Mouse (Mus musculus): Measurements from ENCODE around the gene Scand1. TPM values are rescaled to one million over a fixed set of nuclear protein-coding genes. Genes with fewer than 3 reads are reported as not detected.
A peak's percentile ranks its signal among the peaks of the same experiment; 100 is the strongest.

The Scand1 gene
- total and polyA plus RNA-seq, 3 experiments, result 46.2 to 85.9 (median 78.9) TPM

DNA sequence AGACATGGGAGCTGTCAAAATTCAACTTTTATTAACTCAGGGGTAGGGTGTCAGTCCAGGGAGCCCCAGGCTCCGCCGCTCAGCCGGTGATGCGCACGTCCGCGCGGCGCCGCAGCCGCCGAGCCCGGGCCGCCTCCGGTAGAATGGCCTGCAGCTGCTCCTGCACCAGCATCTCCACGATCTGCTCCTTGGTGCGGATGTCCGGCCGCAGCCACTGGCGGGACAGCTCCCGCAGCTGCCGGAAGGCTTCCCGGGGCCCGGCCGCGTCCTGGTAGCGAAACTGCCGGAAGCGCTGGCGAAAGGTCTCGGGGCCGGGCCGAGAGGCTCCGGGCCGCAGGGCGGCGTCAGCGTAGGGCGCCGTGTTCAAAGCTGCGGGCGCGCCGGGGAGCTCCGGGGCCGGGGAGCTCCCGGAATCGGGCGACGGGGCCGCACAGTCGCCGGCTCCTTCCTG lies 638 bp downstream of the Scand1 start:
- H3K27ac ChIP-seq, result peak overlapping the region; percentile 92
- H3K36me3 ChIP-seq (ENCODE audit: control insufficient read depth, insufficient read depth, low read length), result no peaks in the 10 kb centered on the region
- H3K4me3 ChIP-seq, result peak overlapping the region; percentile 71
- DNase-seq, result peak; percentile 85 to 86
- H3K4me1 ChIP-seq (ENCODE audit: control insufficient read depth, insufficient read depth, low read length), result peaks cover 2% of the 10 kb centered on the region; the same call in 1 of the 2 replicates
- H3K9ac ChIP-seq (ENCODE audit: low read depth, low read length), result peak overlapping the region; percentile 76
- intact Hi-C loops (cut with DNase I), result no loop called here
- TF ChIP-seq EP300 (IDR thresholded peaks at IDR 0.05; ENCODE audit: insufficient read depth, low read depth, low read length) (no peak), CTCF (IDR thresholded peaks at IDR 0.05) (0 out of 2 replicates have a peak, but pooled peaks have one; percentile 17), POLR2A (IDR thresholded peaks at IDR 0.05; ENCODE audit: insufficient read depth, low read depth, low read length) (no peak)
- no peaks in the 10 kb centered on the region for H3K79me2 ChIP-seq (replicated peaks; ENCODE audit: control insufficient read depth, insufficient read depth, low read length)
- H3K27me3 ChIP-seq (ENCODE audit: control insufficient read depth, insufficient read depth, low read length), result no peaks in the 10 kb centered on the region
- WGBS, result under 1% methylated on average over 48 of the region's 53 CpGs

DNA sequence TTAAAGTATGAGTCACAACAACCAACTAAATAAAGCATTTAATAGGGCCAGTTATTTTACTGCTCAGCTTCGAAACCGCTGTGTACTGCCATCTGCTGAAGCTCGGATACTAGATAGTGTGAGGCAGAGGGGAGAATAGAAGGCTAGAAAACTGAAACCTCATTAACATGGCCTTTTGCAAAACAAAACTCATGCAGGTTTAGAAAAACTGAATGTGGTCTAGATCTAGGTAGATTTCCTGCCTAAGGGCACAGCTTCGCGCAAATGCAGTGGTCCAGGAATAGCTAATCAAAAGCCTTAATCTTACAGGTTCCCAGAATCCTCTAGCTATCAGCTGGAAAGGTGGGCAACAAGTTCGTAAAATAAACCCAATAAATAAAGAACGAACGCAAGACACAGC lies 1.1 kb downstream of the Scand1 start:
- no peak for DNase-seq
- 13% methylated on average over 8 of the region's 8 CpGs for WGBS
- Histone ChIP-seq H3K4me1 (ENCODE audit: control insufficient read depth, insufficient read depth, low read length) (peaks cover 2% of the 10 kb centered on the region; the same call in 1 of the 2 replicates), H3K9ac (ENCODE audit: low read depth, low read length) (peak overlapping the region; percentile 76), H3K27ac (peak overlapping the region; percentile 92), H3K4me3 (peak overlapping the region; percentile 71), H3K79me2 (replicated peaks; ENCODE audit: control insufficient read depth, insufficient read depth, low read length) (no peaks in the 10 kb centered on the region), H3K27me3 (ENCODE audit: control insufficient read depth, insufficient read depth, low read length) (no peaks in the 10 kb centered on the region), H3K36me3 (ENCODE audit: control insufficient read depth, insufficient read depth, low read length) (no peaks in the 10 kb centered on the region)
- intact Hi-C loops (cut with DNase I), result no loop called here
- no peak for TF ChIP-seq EP300 (IDR thresholded peaks at IDR 0.05; ENCODE audit: insufficient read depth, low read depth, low read length)
- no peak for TF ChIP-seq CTCF (IDR thresholded peaks at IDR 0.05)
- TF ChIP-seq POLR2A (IDR thresholded peaks at IDR 0.05; ENCODE audit: insufficient read depth, low read depth, low read length), result no peak

DNA sequence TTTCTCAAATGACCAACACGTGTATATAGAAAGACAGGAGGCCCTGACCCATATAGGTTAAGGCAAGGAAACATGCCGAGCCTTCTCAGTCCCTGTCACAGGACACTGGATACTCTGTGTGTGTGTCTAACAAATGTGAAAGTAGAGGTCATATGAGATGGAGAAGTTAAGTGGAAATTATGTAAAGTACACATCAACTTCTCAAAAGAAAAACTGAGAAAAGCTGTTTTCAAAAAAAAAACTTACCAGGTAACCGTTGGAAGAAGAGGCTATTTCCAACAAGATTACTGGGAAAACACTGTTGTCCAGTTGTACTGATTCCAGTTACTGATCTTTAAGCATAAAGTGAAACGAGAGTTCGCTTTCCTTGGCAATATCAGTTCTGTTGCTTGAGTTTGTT lies 1.6 kb downstream of the Scand1 start:
- no peak overlapping the region for H3K4me3 ChIP-seq
- H3K27me3 ChIP-seq (ENCODE audit: control insufficient read depth, insufficient read depth, low read length), result no peaks in the 10 kb centered on the region
- peaks cover 2% of the 10 kb centered on the region; the same call in 1 of the 2 replicates for H3K4me1 ChIP-seq (ENCODE audit: control insufficient read depth, insufficient read depth, low read length)
- 91% methylated on average over 5 of the region's 5 CpGs for WGBS
- no peak for TF ChIP-seq POLR2A (IDR thresholded peaks at IDR 0.05; ENCODE audit: insufficient read depth, low read depth, low read length)
- no peak for TF ChIP-seq EP300 (IDR thresholded peaks at IDR 0.05; ENCODE audit: insufficient read depth, low read depth, low read length)
- no peak for TF ChIP-seq CTCF (IDR thresholded peaks at IDR 0.05)
- H3K79me2 ChIP-seq (replicated peaks; ENCODE audit: control insufficient read depth, insufficient read depth, low read length), result no peaks in the 10 kb centered on the region
- no peak overlapping the region for H3K27ac ChIP-seq
- H3K36me3 ChIP-seq (ENCODE audit: control insufficient read depth, insufficient read depth, low read length), result no peaks in the 10 kb centered on the region
- DNase-seq, result no peak
- no peak overlapping the region for H3K9ac ChIP-seq (ENCODE audit: low read depth, low read length)
- intact Hi-C loops (cut with DNase I), result no loop called here

DNA sequence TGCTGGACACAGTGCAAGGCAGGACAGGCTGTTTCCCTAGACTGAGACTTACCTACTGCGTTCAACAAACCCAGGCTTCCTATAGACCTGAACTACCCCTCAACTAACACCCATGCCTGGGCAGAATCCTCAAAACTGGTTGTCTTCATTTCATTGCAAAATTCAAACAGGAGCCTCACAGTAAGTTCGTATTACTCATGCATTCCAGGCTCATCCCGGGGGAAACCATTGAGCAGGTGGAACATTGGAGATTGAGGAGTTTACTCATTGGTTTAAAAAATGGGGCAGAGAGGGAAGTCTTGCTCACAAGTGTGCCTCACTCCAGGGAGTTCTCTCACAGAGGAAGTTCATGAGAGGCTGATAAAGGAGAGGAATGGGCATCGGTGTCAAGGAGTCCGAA lies 2.0 kb downstream of the Scand1 start:
- Histone ChIP-seq H3K27ac (no peak overlapping the region), H3K9ac (ENCODE audit: low read depth, low read length) (no peak overlapping the region), H3K36me3 (ENCODE audit: control insufficient read depth, insufficient read depth, low read length) (no peaks in the 10 kb centered on the region), H3K4me3 (no peak overlapping the region), H3K79me2 (replicated peaks; ENCODE audit: control insufficient read depth, insufficient read depth, low read length) (no peaks in the 10 kb centered on the region), H3K4me1 (ENCODE audit: control insufficient read depth, insufficient read depth, low read length) (peaks cover 2% of the 10 kb centered on the region; the same call in 1 of the 2 replicates), H3K27me3 (ENCODE audit: control insufficient read depth, insufficient read depth, low read length) (no peaks in the 10 kb centered on the region)
- DNase-seq, result no peak
- no peak for TF ChIP-seq CTCF (IDR thresholded peaks at IDR 0.05)
- intact Hi-C loops (cut with DNase I), result no loop called here
- 90% methylated on average over 5 of the region's 5 CpGs for WGBS

DNA sequence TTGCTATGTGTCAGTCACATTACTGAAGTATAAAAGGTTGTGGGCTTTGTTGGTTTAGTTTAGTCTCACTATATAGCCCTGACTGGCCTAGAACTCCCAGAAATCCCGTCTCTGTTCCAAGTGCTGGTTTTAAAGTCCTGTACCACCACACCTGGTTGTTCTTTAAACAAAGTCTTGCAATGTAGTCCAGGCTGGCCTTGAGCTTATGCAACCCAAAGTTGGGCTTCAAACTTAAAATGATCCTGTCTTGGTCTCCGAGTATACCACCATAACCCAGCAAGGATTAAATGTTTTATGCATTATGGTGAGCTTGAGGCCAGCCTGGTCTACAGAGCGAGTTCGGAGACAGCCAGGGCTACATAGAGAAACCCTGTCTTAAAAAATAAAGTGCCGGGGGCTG lies 2.6 kb downstream of the Scand1 start:
- intact Hi-C loops (cut with DNase I), result no loop called here
- H3K9ac ChIP-seq (ENCODE audit: low read depth, low read length), result no peak overlapping the region
- WGBS, result 93% methylated on average over 5 of the region's 5 CpGs
- H3K79me2 ChIP-seq (replicated peaks; ENCODE audit: control insufficient read depth, insufficient read depth, low read length), result no peaks in the 10 kb centered on the region
- TF ChIP-seq POLR2A (IDR thresholded peaks at IDR 0.05; ENCODE audit: insufficient read depth, low read depth, low read length), result no peak
- no peak for TF ChIP-seq CTCF (IDR thresholded peaks at IDR 0.05)
- TF ChIP-seq EP300 (IDR thresholded peaks at IDR 0.05; ENCODE audit: insufficient read depth, low read depth, low read length), result no peak
- no peak for DNase-seq
- H3K27me3 ChIP-seq (ENCODE audit: control insufficient read depth, insufficient read depth, low read length), result no peaks in the 10 kb centered on the region
- no peak overlapping the region for H3K27ac ChIP-seq
- peaks cover 2% of the 10 kb centered on the region; the same call in 1 of the 2 replicates for H3K4me1 ChIP-seq (ENCODE audit: control insufficient read depth, insufficient read depth, low read length)
- no peaks in the 10 kb centered on the region for H3K36me3 ChIP-seq (ENCODE audit: control insufficient read depth, insufficient read depth, low read length)
- no peak overlapping the region for H3K4me3 ChIP-seq

DNA sequence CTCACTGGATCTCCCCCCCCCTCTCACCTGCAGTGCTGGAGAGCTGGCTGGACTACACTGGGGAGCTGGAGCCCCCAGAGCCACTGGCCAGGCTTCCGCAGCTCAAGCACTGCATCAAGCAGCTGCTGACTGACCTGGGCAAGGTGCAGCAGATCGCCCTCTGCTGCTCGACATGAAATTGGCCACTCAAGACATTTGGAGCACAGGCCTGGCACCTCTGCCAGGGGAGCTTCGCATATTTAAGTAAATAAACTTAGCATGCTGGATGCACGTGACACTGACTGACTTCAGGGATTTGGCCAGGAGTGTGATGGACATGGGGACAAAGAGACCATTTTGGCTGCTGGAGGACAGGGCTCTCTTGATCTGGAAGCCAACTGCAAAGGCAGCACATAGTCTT lies 5.2 kb downstream of the Scand1 start:
- Histone ChIP-seq H3K4me3 (no peak overlapping the region), H3K4me1 (ENCODE audit: control insufficient read depth, insufficient read depth, low read length) (peaks cover 2% of the 10 kb centered on the region; the same call in 1 of the 2 replicates), H3K27ac (no peak overlapping the region), H3K27me3 (ENCODE audit: control insufficient read depth, insufficient read depth, low read length) (no peaks in the 10 kb centered on the region), H3K36me3 (ENCODE audit: control insufficient read depth, insufficient read depth, low read length) (no peaks in the 10 kb centered on the region), H3K9ac (ENCODE audit: low read depth, low read length) (no peak overlapping the region), H3K79me2 (replicated peaks; ENCODE audit: control insufficient read depth, insufficient read depth, low read length) (no peaks in the 10 kb centered on the region)
- TF ChIP-seq POLR2A (IDR thresholded peaks at IDR 0.05; ENCODE audit: insufficient read depth, low read depth, low read length) (no peak), CTCF (IDR thresholded peaks at IDR 0.05) (peak; percentile 58)
- no peak for DNase-seq
- 53% methylated on average over 5 of the region's 5 CpGs for WGBS
- intact Hi-C loops (cut with DNase I), result no loop called here

All from heart, adult 2 months (tissue).